Comparison of ENCODE assay signal across 12 mouse cellular contexts in the genomic region with DNA sequence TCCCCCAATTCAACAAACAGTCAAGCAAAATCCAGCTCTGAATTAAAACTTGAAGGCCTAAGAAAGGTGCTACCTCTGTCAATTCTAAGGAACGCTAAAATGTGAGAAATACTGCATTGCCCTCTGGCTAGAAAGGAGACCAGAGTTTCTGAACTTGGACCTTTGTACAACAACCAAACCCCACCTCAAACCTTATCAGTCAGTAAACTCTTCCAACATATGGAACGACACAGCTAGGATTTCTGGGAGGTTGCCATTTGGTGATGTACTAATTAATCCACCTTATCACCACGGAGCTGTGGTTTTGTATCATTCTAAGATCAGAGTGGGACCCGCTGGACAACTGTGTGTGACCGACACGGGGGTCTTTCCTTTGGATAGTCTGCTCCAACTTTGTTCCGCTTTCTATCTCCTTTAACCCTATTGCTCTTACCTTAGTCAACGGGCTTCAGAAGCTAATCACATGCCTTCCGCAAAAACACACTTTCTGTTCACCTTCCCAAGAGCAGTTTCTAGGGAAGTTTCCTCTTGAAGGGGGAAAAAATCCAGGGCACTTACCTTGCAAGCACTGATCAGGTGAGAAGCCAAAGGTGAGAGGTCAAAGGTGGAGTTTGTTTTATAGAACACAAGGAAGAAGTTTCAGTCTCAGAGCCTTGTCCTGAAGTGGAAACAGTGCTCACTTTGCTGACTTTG. TPM values are rescaled to one million over a fixed set of nuclear protein-coding genes. Genes with fewer than 3 reads are reported as not detected.
A peak's percentile ranks its signal among the peaks of the same experiment; 100 is the strongest.
DNase-seq lines count a peak whose midpoint lies in the region; ATAC-seq and TF ChIP-seq lines count a peak whose summit lies in the region.
"Had no signal": no experiment of that assay in that cellular context is flagged by ENCODE, and none has a peak within 500 bp of the region (broad histone marks: within the 10 kb centered on the region; RNA-seq: fewer than 3 reads in every experiment).

No protein-coding gene starts in this region.

- H3K36me3 ChIP-seq in heart, embryonic 13.5 days: no peaks in the 10 kb centered on the region
- no peaks in the 10 kb centered on the region for H3K36me3 ChIP-seq in liver, embryonic 14.5 days (replicated peaks; ENCODE audit: control insufficient read depth, insufficient read depth, low read depth)
- no peaks in the 10 kb centered on the region for H3K36me3 ChIP-seq in liver, postnatal 0 days (replicated peaks; ENCODE audit: insufficient read depth, low read length)

- no peak for TF ChIP-seq EP300 in liver, embryonic 14.5 days (IDR thresholded peaks at IDR 0.05; ENCODE audit: low read depth)
- no peak for TF ChIP-seq EP300 in liver, postnatal 0 days (IDR thresholded peaks at IDR 0.05; ENCODE audit: low read depth)

- no peak overlapping the region for H3K9ac ChIP-seq in heart, embryonic 13.5 days
- H3K9ac ChIP-seq in liver, embryonic 14.5 days (replicated peaks): no peak overlapping the region
- no peak overlapping the region; the same call in 1 of the 2 replicates for H3K9ac ChIP-seq in liver, postnatal 0 days (replicated peaks)
- H3K9ac ChIP-seq: hindbrain, embryonic 14.5 days had no signal

- H3K27ac ChIP-seq in heart, embryonic 13.5 days (replicated peaks): no peak overlapping the region
- no peak overlapping the region for H3K27ac ChIP-seq in liver, embryonic 14.5 days
- no peak overlapping the region for H3K27ac ChIP-seq in brown adipose tissue, adult 24 weeks (replicated peaks; ENCODE audit: low read depth, low read length)
- H3K27ac ChIP-seq in liver, postnatal 0 days (ENCODE audit: low read depth): peak overlapping the region; percentile 57; the same call in 1 of the 2 replicates
- H3K27ac ChIP-seq: hindbrain, embryonic 14.5 days; kidney, postnatal 0 days had no signal

- H3K4me2 ChIP-seq in heart, embryonic 13.5 days: peak overlapping the region; percentile 44
- peak overlapping the region; percentile 3; the same call in 1 of the 2 replicates for H3K4me2 ChIP-seq in liver, embryonic 14.5 days (ENCODE audit: low read depth)
- peak overlapping the region; percentile 57 for H3K4me2 ChIP-seq in liver, postnatal 0 days (ENCODE audit: low read depth, low read length)
- H3K4me2 ChIP-seq: hindbrain, embryonic 14.5 days had no signal

- H3K9me3 ChIP-seq in heart, embryonic 13.5 days: no peaks in the 10 kb centered on the region
- H3K9me3 ChIP-seq in liver, embryonic 14.5 days (ENCODE audit: control insufficient read depth, low read length): no peaks in the 10 kb centered on the region
- H3K9me3 ChIP-seq in liver, postnatal 0 days (ENCODE audit: low read length): no peaks in the 10 kb centered on the region

- H3K27me3 ChIP-seq in heart, embryonic 13.5 days (replicated peaks): no peaks in the 10 kb centered on the region
- H3K27me3 ChIP-seq in liver, embryonic 14.5 days (ENCODE audit: control insufficient read depth, insufficient read depth, low read length): no peaks in the 10 kb centered on the region
- no peaks in the 10 kb centered on the region for H3K27me3 ChIP-seq in liver, postnatal 0 days (ENCODE audit: insufficient read depth, low read length)

- H3K4me3 ChIP-seq in heart, embryonic 13.5 days: 0 out of 2 replicates have a peak overlapping the region, but pooled peaks have one; percentile 16
- H3K4me3 ChIP-seq in liver, embryonic 14.5 days (ENCODE audit: insufficient read depth in 1 of 2, low read depth in 2 of 2, low read length in 2 of 2): no peak overlapping the region; a peak in 1 of 4 replicates
- peak overlapping the region; percentile 53 for H3K4me3 ChIP-seq in brown adipose tissue, adult 24 weeks (ENCODE audit: insufficient read depth, low read depth, low read length)
- peak overlapping the region; percentile 25; the same call in 1 of the 2 replicates for H3K4me3 ChIP-seq in liver, postnatal 0 days (ENCODE audit: low read depth, low read length)

- H3K4me1 ChIP-seq in heart, embryonic 13.5 days: no peaks in the 10 kb centered on the region
- no peaks in the 10 kb centered on the region; a peak in 1 of 4 replicates for H3K4me1 ChIP-seq in liver, embryonic 14.5 days (replicated peaks; ENCODE audit: control insufficient read depth in 2 of 2, insufficient read depth in 2 of 2, low read length in 1 of 2)
- H3K4me1 ChIP-seq in brown adipose tissue, adult 24 weeks (ENCODE audit: control insufficient read depth, insufficient read depth, insufficient read length, low read length): no peaks in the 10 kb centered on the region
- no peaks in the 10 kb centered on the region; the same call in 1 of the 2 replicates for H3K4me1 ChIP-seq in liver, postnatal 0 days (ENCODE audit: insufficient read depth)

- no peak for ATAC-seq in heart, embryonic 13.5 days (ENCODE audit: extremely low read depth, insufficient number of reproducible peaks, low FRiP score, low TSS enrichment)
- ATAC-seq in liver, embryonic 14.5 days (ENCODE audit: insufficient read depth): no peak
- ATAC-seq in liver, postnatal 0 days: peak; percentile 38; the same call in 1 of the 2 replicates

- DNase-seq in heart, adult 8-10 months (ENCODE audit: low spot score): no peak
- no peak for DNase-seq in liver, embryonic 14.5 days (ENCODE audit: low read depth in 3 of 3, low spot score in 3 of 3)
- DNase-seq in liver: no peak
- DNase-seq in liver, postnatal 0 days: no peak
- no peak for DNase-seq in B cell, adult 2 months

- WGBS in heart, embryonic 13.5 days: 75% methylated on average over 9 of the region's 9 CpGs
- WGBS in liver, embryonic 14.5 days (ENCODE audit: insufficient replicate concordance): 68% methylated on average over 9 of the region's 9 CpGs
- 65% methylated on average over 9 of the region's 9 CpGs for WGBS in liver, postnatal 0 days (ENCODE audit: insufficient replicate concordance)

- TF ChIP-seq CTCF in liver, embryonic 14.5 days (IDR thresholded peaks at IDR 0.05; ENCODE audit: low read depth): no peak
- no peak for TF ChIP-seq CTCF in liver, postnatal 0 days (IDR thresholded peaks at IDR 0.05; ENCODE audit: low read depth)

RNA-seq across cellular contexts. Expression of a gene that starts 0.5 kb away (rescaled TPM):
- polyA plus RNA-seq in heart, embryonic 13.5 days (2015; fragmentation: Nextera tagmentation; extraction: Ambion mirVana): 0.08 and 0.38 TPM in 2 replicates
- not detected for total RNA-seq in heart, adult 8-10 months (2022)
- 2.2 and 3.0 TPM in 2 replicates for polyA plus RNA-seq in liver, embryonic 14.5 days (2012; rRNA removed)
- polyA plus RNA-seq in liver, embryonic 14.5 days (2014; fragmentation: Nextera tagmentation; extraction: Ambion mirVana): 2.0 and 3.2 TPM in 2 replicates
- polyA plus RNA-seq in brown adipose tissue, adult 24 weeks (2012; ENCODE audit: insufficient read depth, insufficient read length, missing spikeins): 0.79 and 1.2 TPM in 2 replicates
- 5.2 and 6.0 TPM in 2 replicates for polyA plus RNA-seq in liver, postnatal 0 days (2015; fragmentation: Nextera tagmentation; extraction: Ambion mirVana)
- total RNA-seq: megakaryocyte progenitor cell, adult 5-6 weeks had no signal
- polyA plus RNA-seq: limb, embryonic 11.5 days; spleen, adult 2 months had no signal

RNA-seq across cellular contexts. Expression of a gene that starts 53.1 kb away (rescaled TPM):
- 2.5 and 3.7 TPM in 2 replicates for polyA plus RNA-seq in heart, embryonic 13.5 days (2015; fragmentation: Nextera tagmentation; extraction: Ambion mirVana)
- total RNA-seq in heart, adult 8-10 months (2022): 10 to 100 TPM; 31.3 to 36.7 (median 35.1) TPM
- polyA plus RNA-seq in liver, embryonic 14.5 days (2012; rRNA removed): 11.4 and 13.7 TPM in 2 replicates
- 13.6 and 14.4 TPM in 2 replicates for polyA plus RNA-seq in liver, embryonic 14.5 days (2014; fragmentation: Nextera tagmentation; extraction: Ambion mirVana)
- 519 and 719 TPM in 2 replicates for polyA plus RNA-seq in brown adipose tissue, adult 24 weeks (2012; ENCODE audit: insufficient read depth, insufficient read length, missing spikeins)
- polyA plus RNA-seq in liver, postnatal 0 days (2015; fragmentation: Nextera tagmentation; extraction: Ambion mirVana): 49.7 and 51.5 TPM in 2 replicates
- total RNA-seq: megakaryocyte progenitor cell, adult 5-6 weeks had no signal

Comparison
In these comparisons a context has a peak if more than half of its experiments do, and no peak if none do; other contexts are left out.
1. H3K4me3 ChIP-seq: peak in heart, embryonic 13.5 days (single experiment), brown adipose tissue, adult 24 weeks (single experiment) and liver, postnatal 0 days (single experiment); none in liver, embryonic 14.5 days (0 of 2).
2. H3K4me2 ChIP-seq: peak in every context shown above with its lines; median percentile 57 in liver, postnatal 0 days; 44 in heart, embryonic 13.5 days; 3 in liver, embryonic 14.5 days.